Mouse (Mus musculus): Measurements from ENCODE around the gene 2310034G01Rik. TPM values are rescaled to one million over a fixed set of nuclear protein-coding genes. Genes with fewer than 3 reads are reported as not detected.
A peak's percentile ranks its signal among the peaks of the same experiment; 100 is the strongest.

Gene 2310034G01Rik
- total and polyA plus RNA-seq, 2 experiments from 2014 or later: 2.0 to 3.8 TPM

DNA sequence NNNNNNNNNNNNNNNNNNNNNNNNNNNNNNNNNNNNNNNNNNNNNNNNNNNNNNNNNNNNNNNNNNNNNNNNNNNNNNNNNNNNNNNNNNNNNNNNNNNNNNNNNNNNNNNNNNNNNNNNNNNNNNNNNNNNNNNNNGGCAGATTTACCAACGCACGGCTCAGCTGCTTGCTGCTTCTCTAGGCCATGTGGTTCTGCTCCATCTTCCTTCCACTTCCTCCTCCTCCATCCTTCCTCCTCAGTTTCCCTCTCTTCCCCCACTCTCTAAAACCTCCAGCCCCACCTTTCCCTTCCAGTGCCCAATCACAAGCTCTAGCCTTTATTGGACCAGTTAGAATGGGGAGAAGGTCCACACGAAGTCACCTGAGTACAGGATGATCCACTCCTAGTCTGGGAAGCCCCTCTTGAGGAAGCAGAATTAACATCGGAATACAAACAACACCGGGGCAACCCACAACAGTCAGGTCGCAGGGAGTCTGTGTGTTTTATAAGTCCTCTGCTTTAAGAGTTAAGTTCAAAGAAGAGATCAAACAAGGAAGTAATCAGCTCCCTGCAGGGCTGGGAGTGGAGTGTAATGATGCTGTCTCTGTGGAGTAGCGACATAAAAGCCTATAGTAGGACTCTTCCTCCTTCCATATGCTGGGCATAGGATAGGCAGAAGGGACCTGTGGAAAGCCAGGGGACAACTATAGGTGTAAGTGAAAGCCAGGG, 5.2 kb downstream of the 2310034G01Rik start:
- Histone ChIP-seq H3K36me3 (ENCODE audit: insufficient read depth, low read length) (no peaks in the 10 kb centered on the region), H3K9me3 (ENCODE audit: low read length) (no peaks in the 10 kb centered on the region), H3K4me1 (ENCODE audit: insufficient read depth, low read length) (peaks cover 3% of the 10 kb centered on the region; the same call in 1 of the 2 replicates), H3K4me2 (ENCODE audit: low read depth, low read length, poor library complexity, severe bottlenecking) (no peak overlapping the region), H3K9ac (replicated peaks; ENCODE audit: low read length, poor library complexity, severe bottlenecking) (no peak overlapping the region), H3K27ac (ENCODE audit: low read depth, low read length) (no peak overlapping the region), H3K27me3 (ENCODE audit: insufficient read depth, low read length) (no peaks in the 10 kb centered on the region), H3K4me3 (ENCODE audit: low read depth, low read length) (no peak overlapping the region)
- WGBS: 24% methylated on average over 7 of the region's 7 CpGs
- ATAC-seq (ENCODE audit: low FRiP score) (no peak), DNase-seq (ENCODE audit: low spot score) (no peak)
- no peak for TF ChIP-seq CTCF (IDR thresholded peaks at IDR 0.05)

- Histone ChIP-seq H3K4me1 (ENCODE audit: insufficient read depth, low read length) (peaks cover 14% of the 10 kb centered on the region), H3K4me3 (ENCODE audit: low read depth, low read length) (peak overlapping the region; percentile 74; the same call in 1 of the 2 replicates), H3K4me2 (ENCODE audit: low read depth, low read length, poor library complexity, severe bottlenecking) (peak overlapping the region; percentile 85), H3K27ac (ENCODE audit: low read depth, low read length) (peak overlapping the region; percentile 62), H3K27me3 (ENCODE audit: insufficient read depth, low read length) (no peaks in the 10 kb centered on the region), H3K9me3 (ENCODE audit: low read length) (no peaks in the 10 kb centered on the region), H3K36me3 (ENCODE audit: insufficient read depth, low read length) (no peaks in the 10 kb centered on the region), H3K9ac (replicated peaks; ENCODE audit: low read length, poor library complexity, severe bottlenecking) (peak overlapping the region; percentile 8; the same call in 1 of the 2 replicates)
- ATAC-seq (ENCODE audit: low FRiP score): peak; percentile 26
- DNase-seq (ENCODE audit: low spot score): peak; percentile 77
- TF ChIP-seq CTCF (IDR thresholded peaks at IDR 0.05): no peak
- 59% methylated on average over 7 of the region's 7 CpGs for WGBS
Observed at GRCm38 (mm10) chr19:46339287-46339971, 10.7 kb downstream of the 2310034G01Rik start.

DNA sequence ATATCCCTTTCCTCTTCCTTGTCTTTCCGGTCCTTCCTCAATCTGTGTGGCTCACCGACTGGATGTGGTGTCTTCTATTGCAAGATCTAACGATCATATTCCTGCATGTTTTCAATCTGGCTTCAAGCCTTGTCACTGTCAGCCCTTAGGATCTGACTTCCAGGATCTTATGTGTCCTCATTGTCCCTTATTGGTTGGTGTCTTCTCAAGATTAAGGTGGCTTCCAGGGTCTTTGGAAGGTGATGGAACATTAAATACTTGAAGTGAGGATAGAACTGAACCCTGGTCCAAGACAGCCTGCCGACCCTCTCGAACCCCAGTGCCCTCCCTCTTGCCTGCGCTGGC, 11.2 kb downstream of the 2310034G01Rik start:
- peak overlapping the region; percentile 62 for H3K27ac ChIP-seq (ENCODE audit: low read depth, low read length)
- H3K9me3 ChIP-seq (ENCODE audit: low read length): no peaks in the 10 kb centered on the region
- WGBS: 48% methylated on average over 6 of the region's 6 CpGs
- H3K36me3 ChIP-seq (ENCODE audit: insufficient read depth, low read length): no peaks in the 10 kb centered on the region
- DNase-seq (ENCODE audit: low spot score): no peak
- no peak for TF ChIP-seq CTCF (IDR thresholded peaks at IDR 0.05)
- ATAC-seq (ENCODE audit: low FRiP score): peak; percentile 9; the same call in 1 of the 2 replicates
- H3K4me2 ChIP-seq (ENCODE audit: low read depth, low read length, poor library complexity, severe bottlenecking): peak overlapping the region; percentile 85
- H3K9ac ChIP-seq (replicated peaks; ENCODE audit: low read length, poor library complexity, severe bottlenecking): 0 out of 2 replicates have a peak overlapping the region, but pooled peaks have one; percentile 15
- H3K27me3 ChIP-seq (ENCODE audit: insufficient read depth, low read length): no peaks in the 10 kb centered on the region
- H3K4me3 ChIP-seq (ENCODE audit: low read depth, low read length): peak overlapping the region; percentile 74; the same call in 1 of the 2 replicates
- H3K4me1 ChIP-seq (ENCODE audit: insufficient read depth, low read length): peaks cover 14% of the 10 kb centered on the region

GRCm38 (mm10) chr19:46338331-46338936, 11.7 kb downstream of the 2310034G01Rik start, which contains the start of gene Cuedc2:
TSS of gene Cuedc2 (minus strand) at chr19:46338702.
- Histone ChIP-seq H3K36me3 (ENCODE audit: insufficient read depth, low read length) (no peaks in the 10 kb centered on the region), H3K27ac (ENCODE audit: low read depth, low read length) (peak within 1 kb of the TSS; percentile 85), H3K4me3 (ENCODE audit: low read depth, low read length) (peak within 1 kb of the TSS; percentile 74), H3K9ac (replicated peaks; ENCODE audit: low read length, poor library complexity, severe bottlenecking) (peak within 1 kb of the TSS; percentile 77), H3K27me3 (ENCODE audit: insufficient read depth, low read length) (no peaks in the 10 kb centered on the region), H3K4me1 (ENCODE audit: insufficient read depth, low read length) (peaks cover 14% of the 10 kb centered on the region), H3K9me3 (ENCODE audit: low read length) (no peaks in the 10 kb centered on the region), H3K4me2 (ENCODE audit: low read depth, low read length, poor library complexity, severe bottlenecking) (peak within 1 kb of the TSS; percentile 85)
- peak; percentile 97 for DNase-seq (ENCODE audit: low spot score)
- TF ChIP-seq CTCF (IDR thresholded peaks at IDR 0.05): peak; percentile 82
- peak; percentile 86 for ATAC-seq (ENCODE audit: low FRiP score)
- WGBS: under 1% methylated on average over 28 of the region's 31 CpGs

DNA sequence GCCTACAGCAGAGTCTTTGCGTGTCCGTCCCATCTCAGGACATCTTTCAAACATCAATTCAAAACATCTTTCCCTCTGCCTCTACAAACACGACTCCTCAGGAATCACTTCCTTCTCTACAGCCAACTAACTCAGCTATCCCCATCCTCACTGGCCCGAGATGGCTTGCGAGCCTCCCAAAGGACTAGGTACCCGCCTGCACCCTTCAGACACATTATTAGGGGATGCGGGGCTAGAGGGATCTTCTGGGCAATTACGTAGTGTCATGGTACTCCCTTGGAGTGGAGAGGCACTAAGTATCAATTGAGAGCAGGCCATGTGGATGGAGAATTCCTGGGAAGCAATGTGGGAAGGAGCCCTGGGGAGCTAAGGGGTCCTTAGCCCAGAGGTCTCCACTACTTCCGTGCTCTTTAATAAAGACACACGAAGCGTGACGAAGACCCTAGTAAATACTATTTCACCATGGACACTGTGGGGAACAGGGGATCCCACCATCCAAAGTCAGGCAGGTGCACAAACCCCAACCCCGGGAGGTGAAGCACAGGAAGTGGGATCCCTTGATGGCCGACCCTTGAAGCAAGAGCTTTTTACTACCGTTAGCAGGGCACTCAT, 12.3 kb downstream of the 2310034G01Rik start:
- Histone ChIP-seq H3K9ac (replicated peaks; ENCODE audit: low read length, poor library complexity, severe bottlenecking) (peak overlapping the region; percentile 77), H3K9me3 (ENCODE audit: low read length) (no peaks in the 10 kb centered on the region), H3K36me3 (ENCODE audit: insufficient read depth, low read length) (no peaks in the 10 kb centered on the region), H3K27ac (ENCODE audit: low read depth, low read length) (peak overlapping the region; percentile 85), H3K27me3 (ENCODE audit: insufficient read depth, low read length) (no peaks in the 10 kb centered on the region), H3K4me3 (ENCODE audit: low read depth, low read length) (peak overlapping the region; percentile 74), H3K4me2 (ENCODE audit: low read depth, low read length, poor library complexity, severe bottlenecking) (peak overlapping the region; percentile 85), H3K4me1 (ENCODE audit: insufficient read depth, low read length) (peaks cover 14% of the 10 kb centered on the region)
- ATAC-seq (ENCODE audit: low FRiP score) (peak; percentile 2; the same call in 1 of the 2 replicates), DNase-seq (ENCODE audit: low spot score) (no peak)
- no peak for TF ChIP-seq CTCF (IDR thresholded peaks at IDR 0.05)
- WGBS: 25% methylated on average over 15 of the region's 15 CpGs

Measured in midbrain, postnatal 0 days (tissue).